9 mouse cellular contexts compared by ENCODE assay signal in the genomic region with DNA sequence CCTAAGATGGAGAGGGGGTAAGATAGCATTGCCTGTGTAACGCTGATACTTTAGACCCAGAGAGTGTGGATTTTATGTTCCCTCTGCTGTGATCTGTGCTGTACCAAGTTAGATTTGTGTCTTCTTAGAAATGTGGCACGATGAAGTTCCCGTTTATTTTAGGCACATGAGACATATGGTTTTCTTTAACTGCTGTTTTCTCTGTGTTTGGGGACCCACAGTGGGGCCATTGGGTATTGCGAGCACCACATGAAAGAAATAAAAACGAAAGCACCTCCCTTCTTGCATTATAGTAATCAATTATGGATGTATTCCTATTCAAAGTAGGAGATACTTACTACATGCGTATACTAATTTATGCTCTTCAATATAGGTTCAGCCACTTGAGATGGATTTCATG. TPM values are rescaled to one million over a fixed set of nuclear protein-coding genes. Genes with fewer than 3 reads are reported as not detected.
DNase-seq lines count a peak whose midpoint lies in the region; ATAC-seq and TF ChIP-seq lines count a peak whose summit lies in the region.
"Had no signal": no experiment of that assay in that cellular context is flagged by ENCODE, and none has a peak within 500 bp of the region (broad histone marks: within the 10 kb centered on the region; RNA-seq: fewer than 3 reads in every experiment).

No protein-coding gene starts in this region.

- H3K27me3 ChIP-seq in forebrain, embryonic 11.5 days (ENCODE audit: control insufficient read depth, insufficient read depth, low read length) = no peaks in the 10 kb centered on the region
- H3K27me3 ChIP-seq in forebrain, embryonic 12.5 days = no peaks in the 10 kb centered on the region
- H3K27me3 ChIP-seq in megakaryocyte, embryonic 14.5 days (replicated peaks) = peaks cover 16% of the 10 kb centered on the region
- H3K27me3 ChIP-seq in stomach, postnatal 0 days (ENCODE audit: control insufficient read depth, insufficient read depth, low read length) = no peaks in the 10 kb centered on the region
- H3K27me3 ChIP-seq: limb, embryonic 15.5 days had no signal

- H3K36me3 ChIP-seq in forebrain, embryonic 11.5 days (ENCODE audit: control insufficient read depth, insufficient read depth, low read length) = no peaks in the 10 kb centered on the region
- H3K36me3 ChIP-seq in forebrain, embryonic 12.5 days (replicated peaks) = no peaks in the 10 kb centered on the region
- no peaks in the 10 kb centered on the region for H3K36me3 ChIP-seq in megakaryocyte, embryonic 14.5 days (replicated peaks; ENCODE audit: low read length)
- H3K36me3 ChIP-seq in stomach, postnatal 0 days (ENCODE audit: control insufficient read depth, insufficient read depth, low read length) = no peaks in the 10 kb centered on the region
- H3K36me3 ChIP-seq: limb, embryonic 15.5 days had no signal

- no peak for TF ChIP-seq EP300 in stomach, postnatal 0 days (optimal IDR thresholded peaks at IDR 0.05)

- no peak for ATAC-seq in forebrain, embryonic 11.5 days (replicated peaks; ENCODE audit: low FRiP score)
- no peak for ATAC-seq in forebrain, embryonic 12.5 days (ENCODE audit: low FRiP score)
- ATAC-seq in megakaryocyte, adult 5-6 weeks (ENCODE audit: poor library complexity, severe bottlenecking) = no peak
- ATAC-seq in stomach, postnatal 0 days (ENCODE audit: low FRiP score, low TSS enrichment) = no peak

- no peaks in the 10 kb centered on the region for H3K9me3 ChIP-seq in forebrain, embryonic 11.5 days (ENCODE audit: control insufficient read depth, low read length)
- H3K9me3 ChIP-seq in forebrain, embryonic 12.5 days = 0 out of 2 replicates have a peak, but pooled peaks cover 2% of the 10 kb centered on the region
- H3K9me3 ChIP-seq in megakaryocyte, embryonic 14.5 days = peaks cover 6% of the 10 kb centered on the region
- no peaks in the 10 kb centered on the region for H3K9me3 ChIP-seq in stomach, postnatal 0 days (ENCODE audit: control insufficient read depth, low read length)
- H3K9me3 ChIP-seq: limb, embryonic 15.5 days had no signal

- no peak overlapping the region for H3K27ac ChIP-seq in forebrain, embryonic 11.5 days (ENCODE audit: low read depth, low read length)
- no peak overlapping the region for H3K27ac ChIP-seq in forebrain, embryonic 12.5 days
- H3K27ac ChIP-seq in stomach, postnatal 0 days (replicated peaks) = no peak overlapping the region
- H3K27ac ChIP-seq: limb, embryonic 15.5 days had no signal

- no peaks in the 10 kb centered on the region for H3K4me1 ChIP-seq in forebrain, embryonic 11.5 days (replicated peaks; ENCODE audit: control insufficient read depth, insufficient read depth, low read length)
- H3K4me1 ChIP-seq in forebrain, embryonic 12.5 days = peaks cover 5% of the 10 kb centered on the region
- peaks cover 24% of the 10 kb centered on the region for H3K4me1 ChIP-seq in megakaryocyte, embryonic 14.5 days
- no peaks in the 10 kb centered on the region for H3K4me1 ChIP-seq in stomach, postnatal 0 days (replicated peaks; ENCODE audit: control insufficient read depth, insufficient read depth)
- H3K4me1 ChIP-seq: limb, embryonic 15.5 days had no signal

- 70% methylated on average over 6 of the region's 6 CpGs for WGBS in forebrain, embryonic 11.5 days
- 78% methylated on average over 6 of the region's 6 CpGs for WGBS in forebrain, embryonic 12.5 days
- 65% methylated on average over 6 of the region's 6 CpGs for WGBS in stomach, postnatal 0 days

- H3K4me2 ChIP-seq in forebrain, embryonic 11.5 days (ENCODE audit: low read depth, low read length, severe bottlenecking) = no peak overlapping the region
- H3K4me2 ChIP-seq in forebrain, embryonic 12.5 days = no peak overlapping the region
- H3K4me2 ChIP-seq in stomach, postnatal 0 days (replicated peaks; ENCODE audit: low read depth) = no peak overlapping the region

- no peak overlapping the region for H3K9ac ChIP-seq in forebrain, embryonic 11.5 days (ENCODE audit: low read length)
- H3K9ac ChIP-seq in forebrain, embryonic 12.5 days = no peak overlapping the region
- H3K9ac ChIP-seq in stomach, postnatal 0 days (ENCODE audit: low read length) = no peak overlapping the region
- H3K9ac ChIP-seq: limb, embryonic 15.5 days had no signal

- H3K4me3 ChIP-seq in forebrain, embryonic 11.5 days (ENCODE audit: low read depth, low read length) = no peak overlapping the region
- no peak overlapping the region for H3K4me3 ChIP-seq in forebrain, embryonic 12.5 days (replicated peaks)
- H3K4me3 ChIP-seq in megakaryocyte, embryonic 14.5 days (replicated peaks) = peak overlapping the region; percentile 81
- H3K4me3 ChIP-seq in stomach, postnatal 0 days (ENCODE audit: low read depth, low read length) = no peak overlapping the region
- H3K4me3 ChIP-seq: limb, embryonic 15.5 days had no signal

- peak; percentile 36 for TF ChIP-seq CTCF in stomach, postnatal 0 days (IDR thresholded peaks at IDR 0.05; ENCODE audit: low read depth)

- peak; percentile 30 for DNase-seq in forebrain, embryonic 11.5 days (ENCODE audit: low spot score)
- peak; percentile 40 for DNase-seq in brain, adult 2 months (ENCODE audit: low read depth, low spot score)
- no peak for DNase-seq in stomach, postnatal 0 days (ENCODE audit: low spot score)
- no peak for DNase-seq in testis, postnatal 14 days (ENCODE audit: low spot score)
- DNase-seq in ovary, adult 18-20 months (ENCODE audit: low spot score) = no peak

RNA-seq across cellular contexts. Expression of a gene that starts 31.0 kb away (rescaled TPM):
- polyA plus RNA-seq in forebrain, embryonic 11.5 days (2014; fragmentation: Nextera tagmentation; extraction: Ambion mirVana) = 102 and 107 TPM in 2 replicates
- polyA plus RNA-seq in forebrain, embryonic 12.5 days (2016; fragmentation: Nextera tagmentation; extraction: Ambion mirVana) = 84.3 and 105 TPM in 2 replicates
- polyA plus RNA-seq in megakaryocyte, embryonic 14.5 days (2012; ENCODE audit: insufficient read depth, low replicate concordance) = 0.22 TPM in 1 of 2 replicates, not detected in the other
- total RNA-seq in megakaryocyte, adult 5-6 weeks (2015) = not detected in 2 replicates
- not detected in 2 replicates for total RNA-seq in megakaryocyte, adult 5-6 weeks (2017)
- polyA plus RNA-seq in stomach, postnatal 0 days (2015; fragmentation: Nextera tagmentation; extraction: Ambion mirVana) = 118 and 122 TPM in 2 replicates

RNA-seq across cellular contexts. Expression of a gene that starts 44.5 kb away (rescaled TPM):
- 1.3 and 1.4 TPM in 2 replicates for polyA plus RNA-seq in forebrain, embryonic 11.5 days (2014; fragmentation: Nextera tagmentation; extraction: Ambion mirVana)
- polyA plus RNA-seq in forebrain, embryonic 12.5 days (2016; fragmentation: Nextera tagmentation; extraction: Ambion mirVana) = 0.60 and 0.88 TPM in 2 replicates
- 0.88 TPM in 1 of 2 replicates, not detected in the other for polyA plus RNA-seq in megakaryocyte, embryonic 14.5 days (2012; ENCODE audit: insufficient read depth, low replicate concordance)
- total RNA-seq in megakaryocyte, adult 5-6 weeks (2015) = 48.9 and 62.5 TPM in 2 replicates
- total RNA-seq in megakaryocyte, adult 5-6 weeks (2017) = 48.9 and 57.0 TPM in 2 replicates
- 8.5 and 10.2 TPM in 2 replicates for polyA plus RNA-seq in stomach, postnatal 0 days (2015; fragmentation: Nextera tagmentation; extraction: Ambion mirVana)

Comparison
In these comparisons a context has a peak if more than half of its experiments do, and no peak if none do; other contexts are left out.
1. DNase-seq: peak in forebrain, embryonic 11.5 days (single experiment) and brain, adult 2 months (single experiment); none in stomach, postnatal 0 days (single experiment), testis, postnatal 14 days (single experiment) and ovary, adult 18-20 months (single experiment).
2. RNA of a gene that starts 31.0 kb away (polyA plus RNA-seq): 118 to 122 TPM in stomach, postnatal 0 days, 102 to 107 TPM in forebrain, embryonic 11.5 days and 84.3 to 105 TPM in forebrain, embryonic 12.5 days; 0.22 TPM in megakaryocyte, embryonic 14.5 days; every median in the first group is over 10 times any median in the second.